Mouse (Mus musculus): ENCODE results near the gene Cntnap2.

Gene Cntnap2

GRCm38 (mm10) chr6:45964494-45964893 is 905.3 kb downstream of the Cntnap2 start:
- TF ChIP-seq GATA4 (IDR thresholded peaks at IDR 0.05; ENCODE audit: insufficient replicate concordance, low read length), result no peak

DNA sequence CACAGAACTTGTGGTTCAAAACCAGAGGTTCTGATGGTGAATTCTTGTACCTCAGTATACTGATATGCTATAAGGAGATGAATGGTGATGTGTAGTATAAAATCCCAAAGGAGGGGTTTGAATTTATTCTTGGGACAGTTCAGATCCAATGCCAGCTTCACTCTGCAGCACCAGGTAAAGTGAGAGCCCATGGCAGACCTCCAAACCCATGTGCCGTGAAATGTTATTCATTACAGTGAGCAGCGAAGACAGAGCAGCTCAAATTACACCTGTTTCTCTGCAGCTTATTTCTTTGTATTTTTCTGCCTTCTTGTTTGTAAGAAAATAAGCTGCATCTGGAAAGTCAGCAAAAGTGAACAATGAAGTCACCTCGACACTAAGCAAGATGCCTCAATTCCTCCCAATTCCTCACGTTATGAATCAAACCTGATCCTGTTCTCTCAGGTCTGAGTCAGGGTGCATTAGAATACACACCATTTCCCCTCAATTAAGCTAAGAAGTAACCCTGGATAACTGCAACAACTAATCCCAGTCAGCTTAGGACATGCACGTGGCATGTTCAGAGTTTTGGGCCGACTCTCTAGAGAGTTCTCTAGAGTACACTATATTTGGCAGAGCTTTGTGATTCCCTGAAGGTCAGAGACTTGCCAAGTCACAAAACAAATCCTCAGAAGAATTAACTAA is 915.5 kb downstream of the Cntnap2 start:
- TF ChIP-seq GATA4 (IDR thresholded peaks at IDR 0.05; ENCODE audit: insufficient replicate concordance, low read length), result no peak

DNA sequence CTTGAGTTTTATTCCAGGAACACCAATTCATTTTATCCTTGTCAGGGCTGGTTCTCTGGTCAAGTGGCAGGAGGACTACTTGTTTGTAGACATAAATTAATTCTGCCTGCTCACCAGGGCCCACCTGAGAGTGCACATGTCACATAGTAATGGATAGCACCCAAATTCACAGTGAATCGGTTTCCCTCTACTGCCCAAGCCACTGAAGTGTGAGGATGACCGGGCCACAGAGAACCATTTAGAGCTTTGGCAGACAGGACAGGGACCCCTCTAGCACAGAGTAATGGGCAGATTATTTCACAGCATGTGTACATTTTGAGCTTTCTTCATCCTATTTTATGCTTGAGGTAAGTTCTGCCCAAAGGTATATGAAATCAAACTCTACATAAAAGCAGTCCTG is 920.0 kb downstream of the Cntnap2 start:
- TF ChIP-seq GATA4 (IDR thresholded peaks at IDR 0.05; ENCODE audit: insufficient replicate concordance, low read length), result no peak

- no peak for TF ChIP-seq GATA4 (IDR thresholded peaks at IDR 0.05; ENCODE audit: insufficient replicate concordance, low read length)
Observed at GRCm38 (mm10) chr6:45988051-45988450, 928.9 kb downstream of the Cntnap2 start.

DNA sequence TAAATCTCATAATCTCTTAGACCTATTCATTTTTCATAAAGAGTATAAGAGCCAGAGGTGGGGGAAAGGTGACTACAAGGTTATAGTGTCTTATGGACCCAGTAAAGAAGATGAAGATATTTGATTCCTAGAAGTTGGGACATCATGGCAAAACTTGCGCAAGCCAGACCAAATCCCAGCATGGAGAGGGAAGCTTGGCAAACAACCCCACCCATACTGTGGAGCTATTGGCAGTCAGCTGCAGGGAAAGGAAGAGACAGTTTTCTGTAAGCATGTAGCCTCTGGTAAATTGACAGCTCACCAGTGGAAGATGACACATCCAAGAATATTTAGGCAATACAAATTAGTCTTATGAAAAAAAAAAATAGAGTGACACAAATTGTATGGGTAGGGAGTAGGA is 931.9 kb downstream of the Cntnap2 start:
- TF ChIP-seq GATA4 (IDR thresholded peaks at IDR 0.05; ENCODE audit: insufficient replicate concordance, low read length), result no peak

DNA sequence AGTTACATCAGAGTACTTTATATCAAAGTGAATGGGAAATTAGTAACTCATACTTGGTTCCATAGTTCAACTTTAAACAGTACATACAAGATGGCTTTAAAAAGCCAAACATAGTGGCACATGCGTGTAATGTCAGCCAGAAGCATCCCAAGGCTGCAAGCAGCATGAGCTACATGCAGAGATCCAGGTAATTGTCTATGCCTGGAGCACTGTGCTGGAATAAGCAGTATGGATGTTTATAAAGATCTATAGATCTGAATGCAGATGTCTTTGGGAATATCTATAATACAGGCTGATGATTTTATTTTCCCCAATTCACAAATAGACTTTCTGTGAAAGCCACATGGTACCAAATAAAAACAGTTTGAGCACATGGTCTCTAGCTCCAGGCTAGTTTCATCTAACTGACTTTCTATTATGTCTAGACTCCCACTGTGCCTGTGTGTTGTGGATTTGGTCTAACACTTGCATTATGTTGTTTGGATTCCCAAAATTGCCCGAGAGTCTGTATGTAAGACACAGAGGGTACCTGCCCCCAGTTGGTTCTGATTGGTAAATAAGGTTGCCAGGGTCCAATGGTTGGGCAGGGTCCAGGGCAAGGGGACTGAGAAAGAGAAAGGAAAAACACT is 963.5 kb downstream of the Cntnap2 start:
- no peak for TF ChIP-seq GATA4 (IDR thresholded peaks at IDR 0.05; ENCODE audit: insufficient replicate concordance, low read length)

DNA sequence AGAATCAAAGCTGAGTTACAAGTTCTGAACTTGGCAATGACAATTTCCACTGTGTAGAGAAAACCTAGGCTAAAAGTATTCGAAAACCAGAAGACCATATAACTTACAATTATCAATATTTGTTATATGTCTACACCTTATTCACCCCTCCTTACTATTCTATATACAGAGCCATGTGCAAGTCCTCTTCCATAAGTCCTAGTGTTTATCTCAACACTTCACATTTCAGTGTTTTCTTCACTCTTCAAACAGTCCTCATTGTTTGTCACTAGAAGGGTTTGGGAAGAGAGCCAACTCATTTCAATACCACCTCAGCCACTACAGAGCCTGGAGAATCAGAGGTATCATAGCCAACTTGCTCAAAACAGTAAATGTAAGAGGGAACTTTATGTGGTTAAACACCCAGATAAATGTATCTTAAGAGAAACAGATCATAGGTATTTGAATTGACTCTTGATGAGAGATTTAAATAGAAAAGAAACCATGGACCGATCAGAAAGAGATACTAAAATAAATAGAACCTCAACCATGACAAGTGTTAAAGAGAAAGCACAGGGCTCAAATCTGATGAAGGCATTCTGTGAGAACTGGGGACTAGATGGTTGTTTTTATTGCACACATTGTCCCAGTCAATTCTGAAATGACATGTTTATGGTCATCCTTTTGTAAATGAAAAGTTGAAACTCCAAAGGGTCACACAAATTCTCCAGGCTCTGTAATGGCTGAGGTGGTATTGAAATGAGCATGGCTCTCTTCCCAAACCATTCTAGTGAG is 972.9 kb downstream of the Cntnap2 start:
- no peak for TF ChIP-seq GATA4 (IDR thresholded peaks at IDR 0.05; ENCODE audit: insufficient replicate concordance, low read length)

GRCm38 (mm10) chr6:46033108-46033507 is 974.0 kb downstream of the Cntnap2 start:
- TF ChIP-seq GATA4 (IDR thresholded peaks at IDR 0.05; ENCODE audit: insufficient replicate concordance, low read length), result no peak

GRCm38 (mm10) chr6:46040671-46041070 is 981.5 kb downstream of the Cntnap2 start:
- TF ChIP-seq GATA4 (IDR thresholded peaks at IDR 0.05; ENCODE audit: insufficient replicate concordance, low read length), result no peak

GRCm38 (mm10) chr6:46080236-46080635 is 1021.1 kb downstream of the Cntnap2 start:
- TF ChIP-seq GATA4 (IDR thresholded peaks at IDR 0.05; ENCODE audit: insufficient replicate concordance, low read length), result no peak

- TF ChIP-seq GATA4 (IDR thresholded peaks at IDR 0.05; ENCODE audit: insufficient replicate concordance, low read length), result no peak
Observed at GRCm38 (mm10) chr6:46081432-46081831, 1022.3 kb downstream of the Cntnap2 start.

DNA sequence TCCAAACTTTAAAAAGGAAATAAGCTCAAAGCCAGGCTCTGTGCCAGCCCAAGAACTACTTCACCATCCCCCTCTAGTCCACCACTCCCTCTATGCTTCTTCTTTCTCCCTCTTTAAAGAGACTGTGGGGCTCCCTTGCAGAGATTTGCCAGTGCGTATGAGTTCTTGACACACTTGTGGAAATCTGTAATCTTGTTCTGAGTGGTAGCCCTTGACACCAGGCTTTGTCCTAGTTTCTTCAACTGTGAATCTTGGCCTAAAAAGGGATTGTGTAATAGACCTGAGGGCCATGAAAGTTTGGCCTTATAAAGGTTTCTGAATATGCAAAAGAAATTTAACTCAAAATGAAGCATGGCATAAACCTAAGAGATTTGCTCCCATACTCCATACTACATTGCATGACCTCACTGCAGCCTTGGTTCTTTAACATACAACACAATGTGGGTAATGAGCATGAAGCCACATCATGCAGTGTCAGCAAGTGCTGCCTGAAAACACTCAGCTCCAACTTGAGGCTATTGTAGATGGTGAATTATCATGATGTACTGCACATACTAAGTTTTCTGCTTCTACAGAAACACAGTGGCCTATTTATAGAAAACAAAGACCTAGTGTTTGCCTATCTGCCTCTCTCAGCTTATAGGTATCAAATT is 1084.2 kb downstream of the Cntnap2 start:
- TF ChIP-seq GATA4 (IDR thresholded peaks at IDR 0.05; ENCODE audit: insufficient replicate concordance, low read length), result no peak

- no peak for TF ChIP-seq GATA4 (IDR thresholded peaks at IDR 0.05; ENCODE audit: insufficient replicate concordance, low read length)
Observed at GRCm38 (mm10) chr6:46166837-46167236, 1107.7 kb downstream of the Cntnap2 start.

- TF ChIP-seq GATA4 (IDR thresholded peaks at IDR 0.05; ENCODE audit: insufficient replicate concordance, low read length), result no peak
Observed at GRCm38 (mm10) chr6:46197298-46197697, 1138.1 kb downstream of the Cntnap2 start.

DNA sequence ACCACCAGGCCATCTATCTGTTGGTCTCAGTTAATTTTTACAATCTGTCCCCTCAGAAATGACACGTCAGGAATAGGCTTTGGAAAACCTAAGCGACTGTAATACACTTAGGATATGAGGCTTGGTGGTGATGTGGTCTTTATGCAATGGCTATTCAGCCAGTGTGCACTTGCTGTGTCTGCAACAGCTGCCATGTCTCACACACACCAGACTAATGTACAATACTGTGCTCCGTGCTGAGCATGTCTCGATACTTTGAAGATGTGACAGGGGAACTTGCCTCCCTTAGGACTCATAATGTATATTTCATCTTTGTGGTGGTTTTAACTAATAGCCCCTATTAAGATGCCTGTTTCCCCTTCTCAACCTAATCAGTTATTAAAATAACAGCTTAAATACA is 1142.7 kb downstream of the Cntnap2 start:
- TF ChIP-seq GATA4 (IDR thresholded peaks at IDR 0.05; ENCODE audit: insufficient replicate concordance, low read length), result no peak

DNA sequence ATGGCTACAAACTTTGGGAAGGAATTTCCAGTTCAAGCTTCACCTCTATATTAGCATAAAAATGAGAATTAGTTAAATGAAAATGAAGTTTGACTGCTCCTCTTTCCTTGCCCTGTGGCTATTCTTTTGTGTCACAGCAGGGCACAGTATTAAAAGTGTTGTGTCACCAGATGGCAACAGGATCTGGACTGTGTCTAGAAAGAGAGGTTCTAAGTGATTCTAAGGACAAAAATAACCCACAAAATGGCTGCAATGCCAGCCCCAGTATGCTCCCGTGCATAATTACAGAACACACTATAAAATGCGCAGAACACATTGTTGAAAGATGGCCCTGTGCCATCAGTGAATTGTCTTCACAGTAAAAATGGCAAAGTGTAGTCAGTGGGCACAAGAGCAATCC is 1146.4 kb downstream of the Cntnap2 start:
- no peak for TF ChIP-seq GATA4 (IDR thresholded peaks at IDR 0.05; ENCODE audit: insufficient replicate concordance, low read length)
